Mouse (Mus musculus): ENCODE data around the gene Pef1.

GRCm38 (mm10) chr4:130130641-130131350, 28.4 kb downstream of the Pef1 start:
- TF ChIP-seq CTCF (IDR thresholded peaks at IDR 0.05; ENCODE audit: borderline replicate concordance, control insufficient read depth, extremely low read depth, insufficient read depth, low read length, poor library complexity) (no peak), POLR2A (IDR thresholded peaks at IDR 0.05; ENCODE audit: control insufficient read depth, extremely low read depth, insufficient read depth, low read length, poor library complexity) (no peak)

Data from thymus, adult 2 months (tissue).